Mouse (Mus musculus) midbrain, embryonic 15.5 days (tissue): ENCODE data around the gene Irak3. TPM values are rescaled to one million over a fixed set of nuclear protein-coding genes. Genes with fewer than 3 reads are reported as not detected.
"Not testable (repeated sequence)": the region's sequence is repeated elsewhere in the genome, so short reads cannot be mapped to it uniquely, and the experiment has no call there.

ENCODE experiments used
- ATAC-seq: fragments of 200-750 bp; cut with Nextera tagmentation; replicated peaks from 2 replicates; pipeline ENCODE4 v1.8.0; 2017; ENCODE audit warnings: moderate TSS enrichment
- H3K27ac ChIP-seq: fragments of 300-500 bp; sonication (generic); 2 replicates; pipeline ENCODE4 v1.5.1; 2015; ENCODE audit warnings: mild to moderate bottlenecking, inconsistent platforms
- H3K27me3 ChIP-seq: fragments of 300-500 bp; sonication (generic); replicated peaks from 2 replicates; pipeline ENCODE4 v1.6.1; 2015; ENCODE audit warnings: inconsistent platforms
- H3K36me3 ChIP-seq: fragments of 300-500 bp; sonication (generic); replicated peaks from 2 replicates; pipeline ENCODE4 v1.6.1; 2015; ENCODE audit warnings: inconsistent platforms
- H3K4me1 ChIP-seq: fragments of 300-500 bp; sonication (generic); 2 replicates; pipeline ENCODE4 v1.6.1; 2015; ENCODE audit warnings: inconsistent platforms
- H3K4me2 ChIP-seq: fragments of 300-500 bp; sonication (generic); 2 replicates; pipeline ENCODE4 v1.6.1; 2015; ENCODE audit warnings: inconsistent platforms, mild to moderate bottlenecking, moderate library complexity
- H3K4me3 ChIP-seq: fragments of 300-500 bp; sonication (generic); 2 replicates; pipeline ENCODE4 v1.5.1; 2015; ENCODE audit warnings: mild to moderate bottlenecking, inconsistent platforms
- H3K9ac ChIP-seq: fragments of 300-500 bp; sonication (generic); 2 replicates; pipeline ENCODE4 v1.6.1; 2015; ENCODE audit warnings: mild to moderate bottlenecking, inconsistent platforms
- H3K9me3 ChIP-seq: fragments of 300-500 bp; sonication (generic); 2 replicates; pipeline ENCODE4 v1.6.1; 2016; ENCODE audit warnings: inconsistent platforms
- WGBS: fragments of 180-500 bp; shearing (Covaris S2); methylation state at CpG from one replicate; pipeline ENCODE4 v1.1.7; 2015; ENCODE audit warnings: mixed read lengths; 5-methylcytosine and 5-hydroxymethylcytosine counted together
- polyA plus RNA-seq: library from polyadenylated mRNA; unstranded; fragments of >200 nt; fragmentation: Nextera tagmentation; extraction: Ambion mirVana; gene quantifications from 2 replicates; pipeline ENCODE4 v1.2.1, GENCODE M21; 2015

Irak3 gene
- polyA plus RNA-seq, 1 experiment from 2014 or later = 0.19 TPM

DNA sequence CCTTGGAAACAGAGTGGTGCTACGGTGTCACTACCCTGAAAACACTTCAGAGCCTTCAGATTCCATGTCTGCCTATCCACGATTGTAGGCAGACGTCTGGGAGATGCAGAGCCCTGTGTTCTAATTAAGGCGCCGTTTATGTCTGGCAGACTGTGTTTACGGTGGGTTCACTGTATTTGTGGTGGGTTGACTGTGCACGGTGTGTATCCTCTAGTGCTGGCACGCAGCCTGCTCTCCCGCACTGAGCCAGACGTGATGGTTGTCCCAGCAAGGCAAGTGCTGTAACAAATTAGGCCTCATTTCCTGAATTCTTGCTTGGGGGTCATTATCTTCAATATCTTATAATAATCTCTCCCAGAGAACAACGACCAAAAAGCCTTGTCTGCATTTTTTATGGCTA, 68.2 kb downstream of the Irak3 start:
- Histone ChIP-seq H3K4me2 (no peak overlapping the region), H3K27me3 (no peaks in the 10 kb centered on the region), H3K9me3 (no peaks in the 10 kb centered on the region), H3K4me3 (no peak overlapping the region), H3K27ac (no peak overlapping the region), H3K4me1 (peaks cover 3% of the 10 kb centered on the region; the same call in 1 of the 2 replicates), H3K9ac (no peak overlapping the region), H3K36me3 (no peaks in the 10 kb centered on the region)
- ATAC-seq = no peak
- 66% methylated on average over 11 of the region's 11 CpGs for WGBS

DNA sequence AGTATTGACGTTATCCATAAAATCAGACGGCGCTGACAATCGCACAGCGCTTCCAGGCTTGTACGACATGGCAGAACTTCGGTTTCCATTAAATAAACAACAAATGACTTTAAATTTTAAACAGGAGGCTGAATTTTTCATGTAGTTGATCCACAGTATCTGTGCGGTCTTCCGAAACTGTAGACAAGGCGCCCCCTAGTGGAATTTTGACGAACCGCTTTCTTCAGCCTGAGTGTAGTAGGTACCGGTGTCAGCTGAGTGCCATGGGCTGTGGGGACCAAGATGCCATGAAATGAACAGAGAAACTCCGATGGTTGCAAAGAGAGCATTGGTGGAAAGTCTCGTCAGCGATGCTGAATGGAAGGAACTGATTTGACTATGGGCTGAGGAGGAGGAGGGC, 71.3 kb downstream of the Irak3 start:
- no peak for ATAC-seq
- Histone ChIP-seq H3K9ac (no peak overlapping the region), H3K27me3 (no peaks in the 10 kb centered on the region), H3K9me3 (no peaks in the 10 kb centered on the region), H3K4me1 (peaks cover 3% of the 10 kb centered on the region; the same call in 1 of the 2 replicates), H3K4me2 (no peak overlapping the region), H3K4me3 (no peak overlapping the region), H3K27ac (no peak overlapping the region), H3K36me3 (no peaks in the 10 kb centered on the region)
- 64% methylated on average over 16 of the region's 16 CpGs for WGBS

DNA sequence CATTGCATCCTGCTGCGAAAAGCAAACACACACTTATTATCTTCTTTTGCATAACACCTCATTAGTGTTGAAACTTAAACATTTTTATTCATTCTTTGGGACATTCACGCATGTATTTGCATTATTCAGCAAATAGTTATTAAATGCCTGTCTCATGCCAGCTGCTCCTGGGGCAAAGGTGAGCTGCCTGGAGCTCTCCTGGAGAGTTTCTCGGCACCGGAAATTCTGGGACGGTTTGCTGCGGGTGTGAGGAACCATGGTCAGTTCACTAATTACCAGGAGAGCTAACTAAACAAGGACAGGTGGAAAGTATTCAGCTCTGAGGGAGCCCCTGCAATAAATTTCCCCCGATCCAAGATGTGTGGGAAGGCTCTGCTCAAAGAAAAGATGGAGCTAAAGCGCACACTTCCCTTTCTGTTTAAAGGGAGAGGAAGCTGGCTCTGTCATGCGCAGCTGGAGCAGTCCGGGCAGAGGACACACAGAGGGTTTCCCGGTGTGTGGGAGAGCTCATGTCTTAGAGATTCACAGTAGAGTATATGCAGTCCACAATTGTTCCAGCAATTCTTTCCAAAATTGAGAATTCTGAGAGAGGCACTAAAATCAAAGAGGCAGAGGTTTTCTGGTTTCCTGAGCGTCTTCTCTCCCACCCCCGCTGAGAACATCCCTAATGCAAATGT, 73.2 kb downstream of the Irak3 start:
- Histone ChIP-seq H3K4me3 (no peak overlapping the region), H3K36me3 (no peaks in the 10 kb centered on the region), H3K27ac (no peak overlapping the region), H3K27me3 (no peaks in the 10 kb centered on the region), H3K9me3 (no peaks in the 10 kb centered on the region), H3K4me2 (0 out of 2 replicates have a peak overlapping the region, but pooled peaks have one; percentile 11), H3K4me1 (peaks cover 1% of the 10 kb centered on the region; the same call in 1 of the 2 replicates), H3K9ac (no peak overlapping the region)
- ATAC-seq = no peak
- whole genome bisulfite sequencing = 44% methylated on average over 13 of the region's 13 CpGs

DNA sequence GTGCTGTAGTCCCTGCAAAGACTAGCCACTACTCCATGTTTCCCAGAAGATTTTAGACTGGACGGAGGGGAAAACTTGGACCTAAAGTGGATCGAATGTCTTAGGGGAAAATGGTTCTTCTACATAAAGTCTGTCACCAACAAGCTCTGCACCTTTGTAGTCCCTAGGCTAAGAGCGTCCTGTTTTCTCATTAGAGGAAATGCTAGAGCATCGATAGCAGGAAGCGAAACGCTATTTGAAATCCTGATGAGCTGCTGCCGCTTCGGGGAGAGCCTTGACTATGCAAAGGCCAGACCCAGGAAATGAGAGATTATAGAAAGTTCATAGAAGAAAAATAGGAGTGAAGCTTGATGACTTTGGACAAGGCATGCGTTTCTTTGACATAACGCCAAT, 76.5 kb downstream of the Irak3 start:
- Histone ChIP-seq H3K9ac (no peak overlapping the region), H3K4me2 (no peak overlapping the region), H3K4me3 (no peak overlapping the region), H3K27ac (no peak overlapping the region), H3K36me3 (no peaks in the 10 kb centered on the region), H3K9me3 (no peaks in the 10 kb centered on the region), H3K27me3 (no peaks in the 10 kb centered on the region), H3K4me1 (no peaks in the 10 kb centered on the region)
- 77% methylated on average over 10 of the region's 10 CpGs for WGBS
- ATAC-seq = no peak

DNA sequence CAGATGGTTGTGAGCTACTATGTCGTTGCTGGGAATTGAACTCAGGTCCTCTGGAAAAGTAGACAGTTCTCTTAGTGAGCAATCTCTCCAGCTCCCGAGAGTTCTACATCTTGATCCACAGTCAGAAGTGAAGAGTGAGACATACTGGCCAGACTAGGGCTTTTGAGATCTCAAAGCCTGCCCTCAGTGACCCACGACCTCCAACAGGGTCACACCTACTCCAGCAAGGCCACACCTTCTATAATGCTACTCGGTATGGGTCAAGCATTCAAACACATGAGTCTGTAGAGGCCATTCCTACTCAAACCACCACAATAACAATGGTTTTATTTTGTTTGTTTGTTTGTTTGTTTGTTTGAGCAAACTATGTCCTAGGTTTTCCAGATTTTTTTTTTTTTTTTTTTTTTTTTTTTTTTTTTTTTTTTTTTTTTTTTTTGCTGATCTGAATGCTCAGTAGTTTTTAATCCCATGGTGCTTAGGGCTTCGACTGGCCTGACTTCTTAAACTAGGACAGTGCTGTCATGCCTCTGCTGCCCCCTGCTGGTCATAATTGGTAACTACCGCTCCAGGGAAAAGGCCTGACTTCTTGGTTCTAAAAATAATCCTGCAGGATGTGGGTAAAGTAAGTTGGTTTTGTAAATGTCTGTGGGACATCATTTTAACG, 77.0 kb downstream of the Irak3 start:
- no peak for ATAC-seq
- H3K4me2 ChIP-seq = no peak overlapping the region

DNA sequence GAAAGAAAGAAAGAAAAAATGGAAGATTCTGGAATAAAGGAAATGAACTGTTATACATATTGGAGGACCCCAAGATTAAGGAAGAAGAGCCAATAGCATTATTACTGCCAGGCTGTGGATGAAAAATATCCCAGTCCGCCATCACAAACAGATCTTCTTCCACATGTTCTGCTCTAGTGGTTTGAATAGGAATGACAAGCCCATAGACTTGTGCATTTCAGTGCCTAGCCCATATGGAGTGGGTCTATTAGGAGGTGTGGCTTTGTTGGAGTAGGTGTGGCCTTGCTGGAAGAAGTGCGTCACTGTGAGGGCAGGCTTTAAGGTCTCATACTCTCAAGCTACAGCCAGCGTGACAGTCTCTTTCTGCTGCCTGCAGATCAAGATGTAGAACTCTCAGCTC, 78.2 kb downstream of the Irak3 start:
- WGBS = 93% methylated on average over 3 of the region's 3 CpGs
- H3K9ac ChIP-seq = no peak overlapping the region
- no peak for ATAC-seq
- no peaks in the 10 kb centered on the region for H3K4me1 ChIP-seq
- H3K27ac ChIP-seq = no peak overlapping the region
- H3K9me3 ChIP-seq = no peaks in the 10 kb centered on the region
- no peak overlapping the region for H3K4me3 ChIP-seq
- H3K27me3 ChIP-seq = no peaks in the 10 kb centered on the region
- H3K36me3 ChIP-seq = no peaks in the 10 kb centered on the region
- no peak overlapping the region for H3K4me2 ChIP-seq

More for the DNA sequence above, 77.0 kb downstream of the Irak3 start:
- H3K27me3 ChIP-seq = no peaks in the 10 kb centered on the region
- no peaks in the 10 kb centered on the region for H3K36me3 ChIP-seq
- H3K9ac ChIP-seq = no peak overlapping the region
- no peak overlapping the region for H3K27ac ChIP-seq
- 49% methylated on average over 7 of the region's 7 CpGs for WGBS
- H3K4me1 ChIP-seq = no peaks in the 10 kb centered on the region
- H3K9me3 ChIP-seq = no peaks in the 10 kb centered on the region
- H3K4me3 ChIP-seq = no peak overlapping the region

DNA sequence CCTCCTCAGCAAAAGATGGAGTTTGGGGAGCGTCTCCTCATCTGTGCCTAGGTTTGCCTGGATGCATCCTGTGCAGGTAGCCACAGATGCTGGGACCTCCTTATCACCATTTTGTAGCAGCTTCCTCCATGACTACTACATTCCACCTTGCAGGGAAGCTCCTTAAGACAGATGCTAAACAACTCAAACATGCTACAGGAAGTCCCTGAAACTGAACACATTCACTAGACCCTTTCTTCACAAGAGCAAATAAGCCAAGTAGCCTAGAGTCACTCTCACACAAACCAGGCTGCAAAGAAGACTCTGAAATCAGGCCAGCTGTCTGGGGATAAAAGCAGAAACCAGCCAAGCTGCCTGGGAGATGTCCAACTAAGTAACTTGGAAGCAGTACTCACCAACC, 86.7 kb downstream of the Irak3 start:
- H3K9me3 ChIP-seq = no peaks in the 10 kb centered on the region
- H3K9ac ChIP-seq = no peak overlapping the region
- H3K36me3 ChIP-seq = no peaks in the 10 kb centered on the region
- no peak overlapping the region for H3K4me2 ChIP-seq
- no peaks in the 10 kb centered on the region for H3K27me3 ChIP-seq
- H3K4me1 ChIP-seq = peaks cover 7% of the 10 kb centered on the region; the same call in 1 of the 2 replicates
- no peak for ATAC-seq
- no peak overlapping the region for H3K4me3 ChIP-seq
- no peak overlapping the region for H3K27ac ChIP-seq
- WGBS = 97% methylated on average over 1 of the region's 1 CpGs

DNA sequence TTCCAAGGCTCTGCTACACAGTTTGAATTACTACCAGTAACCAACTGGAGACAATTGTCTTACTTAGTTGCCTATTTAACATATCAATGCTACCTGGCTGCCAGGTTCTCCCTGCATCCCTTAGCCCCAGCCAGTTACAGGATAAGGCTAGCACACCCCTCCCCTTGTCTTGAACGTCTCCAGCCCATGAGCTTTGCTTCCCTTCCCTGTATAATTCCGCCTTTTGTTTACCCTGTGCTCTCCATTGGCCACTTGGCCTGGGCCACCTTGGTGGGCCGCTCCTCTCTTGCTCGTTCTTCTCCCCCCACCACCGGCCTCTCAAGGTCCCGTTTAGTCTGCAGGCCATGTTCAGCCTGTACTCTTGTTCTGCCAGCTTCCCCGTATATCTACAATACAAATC, 87.4 kb downstream of the Irak3 start:
- no peaks in the 10 kb centered on the region for H3K27me3 ChIP-seq
- no peaks in the 10 kb centered on the region for H3K36me3 ChIP-seq
- H3K9me3 ChIP-seq = no peaks in the 10 kb centered on the region
- no peak overlapping the region for H3K27ac ChIP-seq
- no peak overlapping the region for H3K4me2 ChIP-seq
- ATAC-seq = no peak
- H3K4me1 ChIP-seq = peaks cover 7% of the 10 kb centered on the region; the same call in 1 of the 2 replicates
- H3K4me3 ChIP-seq = no peak overlapping the region
- no peak overlapping the region for H3K9ac ChIP-seq
- WGBS = 38% methylated on average over 7 of the region's 7 CpGs

DNA sequence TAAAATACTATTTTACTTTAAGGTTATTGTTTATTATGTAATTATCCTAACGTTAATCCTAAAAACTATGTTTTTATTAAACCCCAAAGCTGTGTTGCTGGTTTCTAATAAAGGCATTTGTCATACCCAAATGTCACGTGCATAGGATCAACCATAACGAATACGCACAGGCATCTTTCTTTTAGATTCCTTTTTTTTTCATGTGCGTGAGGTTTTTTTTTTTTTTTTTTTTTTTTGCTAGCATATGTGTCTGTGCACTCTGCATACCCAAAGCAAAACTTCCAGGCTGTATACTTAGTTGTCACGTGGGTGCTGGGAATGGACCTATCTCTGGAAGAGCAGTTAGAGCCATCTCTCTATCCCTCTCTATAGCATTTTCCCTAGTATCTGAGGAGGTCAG, 88.0 kb downstream of the Irak3 start:
- ATAC-seq = no peak
- Histone ChIP-seq H3K27ac (no peak overlapping the region), H3K4me3 (no peak overlapping the region), H3K9ac (no peak overlapping the region), H3K36me3 (no peaks in the 10 kb centered on the region), H3K4me2 (no peak overlapping the region), H3K27me3 (no peaks in the 10 kb centered on the region), H3K9me3 (no peaks in the 10 kb centered on the region), H3K4me1 (peaks cover 7% of the 10 kb centered on the region; the same call in 1 of the 2 replicates)
- 77% methylated on average over 6 of the region's 6 CpGs for WGBS

DNA sequence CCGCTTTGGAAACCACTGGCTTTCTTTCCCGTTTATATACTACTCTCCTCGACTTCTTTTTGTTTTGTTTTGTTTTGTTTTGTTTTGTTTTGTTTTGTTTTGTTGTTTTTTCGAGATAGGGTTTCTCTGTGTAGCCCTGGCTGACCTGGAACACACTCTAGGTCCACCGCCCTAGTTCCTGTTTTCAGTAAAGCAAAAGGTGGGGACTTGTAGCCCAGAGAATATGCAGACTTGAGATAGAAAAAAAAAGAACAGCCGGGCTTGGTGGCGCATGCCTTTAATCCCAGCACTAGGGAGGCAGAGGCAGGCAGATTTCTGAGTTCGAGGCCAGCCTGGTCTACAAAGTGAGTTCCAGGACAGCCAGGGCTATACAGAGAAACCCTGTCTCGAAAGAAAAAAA, 88.4 kb downstream of the Irak3 start:
- H3K4me1 ChIP-seq, H3K36me3 ChIP-seq, H3K9ac ChIP-seq, H3K27ac ChIP-seq, H3K9me3 ChIP-seq, ATAC-seq, H3K27me3 ChIP-seq: not testable (repeated sequence)
- Histone ChIP-seq H3K4me2 (peak overlapping the region; percentile 79), H3K4me3 (peak overlapping the region; percentile 52)
- WGBS = 67% methylated on average over 9 of the region's 9 CpGs

DNA sequence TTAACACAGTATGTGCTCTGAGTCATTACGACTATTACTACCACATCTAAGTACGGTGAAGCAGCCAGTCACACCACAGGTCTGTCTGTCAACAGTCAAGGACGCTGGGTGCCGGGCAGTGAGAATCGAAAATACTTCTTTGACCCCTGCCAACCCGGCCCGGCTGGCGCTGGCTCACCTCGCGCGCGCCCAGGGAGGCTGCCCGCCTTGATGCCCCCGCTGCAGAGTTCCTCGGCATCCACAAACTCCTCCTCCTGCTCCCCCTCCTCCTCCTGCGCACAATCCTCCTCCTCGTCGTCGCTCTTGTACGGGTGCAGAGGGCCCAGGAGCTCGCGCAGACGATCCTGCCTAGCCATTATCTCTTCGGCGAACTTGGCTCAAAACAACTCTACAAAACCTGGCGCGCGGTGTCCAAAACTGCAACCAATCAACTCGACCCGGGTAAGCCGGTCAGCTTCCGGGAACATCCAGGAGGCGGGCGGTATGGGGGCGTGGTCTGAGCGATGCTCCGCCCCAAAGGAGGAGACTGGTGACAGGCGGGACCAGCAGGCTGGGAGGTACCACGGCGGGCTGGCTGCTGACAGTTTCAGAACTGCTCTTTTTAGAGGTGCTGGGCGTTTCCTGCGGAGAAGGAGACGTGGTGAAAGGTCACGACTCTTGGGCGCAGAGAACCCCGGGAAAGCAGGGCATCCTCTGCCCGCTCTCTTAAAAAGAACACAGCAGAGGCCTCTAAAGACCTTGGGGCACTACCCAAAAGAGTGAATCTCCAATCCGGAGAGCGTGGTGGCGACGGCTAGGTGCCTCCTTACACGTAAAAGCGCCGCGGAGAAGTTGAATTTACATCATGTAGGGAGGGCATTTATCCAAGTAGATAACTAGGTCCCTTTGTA, 89.2 kb downstream of the Irak3 start, which contains the start of gene Helb:
Gene Helb, minus strand, starts transcription at position 481 of the 890 bp plus-strand sequence.
- Histone ChIP-seq H3K27me3 (no peaks in the 10 kb centered on the region), H3K9me3 (no peaks in the 10 kb centered on the region), H3K9ac (peak within 1 kb of the TSS; percentile 55), H3K4me3 (peak within 1 kb of the TSS; percentile 52), H3K27ac (peak within 1 kb of the TSS; percentile 27; the same call in 1 of the 2 replicates), H3K4me2 (peak within 1 kb of the TSS; percentile 79), H3K36me3 (no peaks in the 10 kb centered on the region), H3K4me1 (peaks cover 7% of the 10 kb centered on the region; the same call in 1 of the 2 replicates)
- peak; percentile 99 for ATAC-seq
- under 1% methylated on average over 55 of the region's 55 CpGs for WGBS

DNA sequence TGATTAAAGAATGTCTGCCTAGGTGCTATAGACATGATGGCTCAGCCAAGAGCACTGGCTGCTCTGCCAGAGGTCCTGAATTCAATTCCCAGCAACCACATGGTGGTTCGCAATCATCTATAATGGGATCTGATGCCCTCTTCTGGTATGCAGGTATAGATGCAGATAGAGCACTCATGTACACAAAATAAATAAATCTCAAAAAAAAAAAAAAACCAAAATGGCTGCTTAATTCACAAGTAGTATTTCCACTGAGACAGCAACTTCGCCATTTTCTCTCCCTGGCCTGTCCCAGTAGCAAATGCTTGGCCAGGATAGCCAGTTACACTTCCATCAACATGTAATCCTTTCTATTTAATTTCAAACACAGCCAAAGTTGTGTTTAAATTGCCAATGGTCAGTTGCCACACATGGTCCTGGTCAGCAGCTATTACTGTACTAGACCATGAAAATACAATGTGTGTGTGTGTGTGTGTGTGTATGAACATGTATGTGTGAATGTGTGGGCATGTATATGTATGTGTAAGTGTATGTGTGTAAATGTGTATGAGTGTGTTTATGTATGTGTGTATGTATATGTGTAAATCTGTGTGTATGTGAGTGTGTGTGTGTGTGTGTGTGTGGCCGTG, 90.1 kb downstream of the Irak3 start:
- H3K27ac ChIP-seq = no peak overlapping the region
- H3K4me3 ChIP-seq = peak overlapping the region; percentile 52
- peak overlapping the region; percentile 79 for H3K4me2 ChIP-seq
- no peak for ATAC-seq
- no peaks in the 10 kb centered on the region for H3K27me3 ChIP-seq
- no peaks in the 10 kb centered on the region for H3K9me3 ChIP-seq
- WGBS = 78% methylated on average over 3 of the region's 3 CpGs
- H3K36me3 ChIP-seq = no peaks in the 10 kb centered on the region
- peaks cover 7% of the 10 kb centered on the region; the same call in 1 of the 2 replicates for H3K4me1 ChIP-seq
- H3K9ac ChIP-seq = no peak overlapping the region
